8 mouse cellular contexts compared by ENCODE assay signal in genomic region chr10:128821358-128822056, GRCm38 (mm10). TPM values are rescaled to one million over a fixed set of nuclear protein-coding genes. Genes with fewer than 3 reads are reported as not detected.
DNase-seq lines count a peak whose midpoint lies in the region; ATAC-seq and TF ChIP-seq lines count a peak whose summit lies in the region.

Ormdl2 (minus strand) TSS chr10:128821645.

- whole genome bisulfite sequencing in forebrain, embryonic 11.5 days, result under 1% methylated on average over 46 of the region's 46 CpGs
- whole genome bisulfite sequencing in heart, embryonic 16.5 days, result under 1% methylated on average over 46 of the region's 46 CpGs
- under 1% methylated on average over 46 of the region's 46 CpGs for WGBS in liver, embryonic 15.5 days (ENCODE audit: insufficient replicate concordance)
- WGBS in neural tube, embryonic 12.5 days, result under 1% methylated on average over 46 of the region's 46 CpGs

- H3K9me3 ChIP-seq in CH12.LX (replicated peaks; ENCODE audit: low read length), result no peaks in the 10 kb centered on the region
- H3K9me3 ChIP-seq in forebrain, embryonic 11.5 days (ENCODE audit: control insufficient read depth, low read length), result no peaks in the 10 kb centered on the region
- no peaks in the 10 kb centered on the region for H3K9me3 ChIP-seq in heart, embryonic 16.5 days (replicated peaks; ENCODE audit: control insufficient read depth, low read length)
- no peaks in the 10 kb centered on the region for H3K9me3 ChIP-seq in liver, embryonic 15.5 days (replicated peaks)
- H3K9me3 ChIP-seq in neural tube, embryonic 12.5 days, result no peaks in the 10 kb centered on the region

- TF ChIP-seq POLR2A in CH12.LX (IDR thresholded peaks at IDR 0.05; ENCODE audit: low read depth, low read length), result peak; percentile 81

- H3K27me3 ChIP-seq in CH12.LX (replicated peaks), result no peaks in the 10 kb centered on the region
- H3K27me3 ChIP-seq in forebrain, embryonic 11.5 days (ENCODE audit: control insufficient read depth, insufficient read depth, low read length), result no peaks in the 10 kb centered on the region
- H3K27me3 ChIP-seq in heart, embryonic 16.5 days (ENCODE audit: control insufficient read depth, insufficient read depth, low read length), result no peaks in the 10 kb centered on the region
- H3K27me3 ChIP-seq in liver, embryonic 15.5 days, result no peaks in the 10 kb centered on the region
- no peaks in the 10 kb centered on the region for H3K27me3 ChIP-seq in neural tube, embryonic 12.5 days (replicated peaks)

- H3K4me3 ChIP-seq in CH12.LX (replicated peaks in 1 of 3; ENCODE audit: low read depth in 2 of 3, low read length in 2 of 3, poor library complexity in 1 of 3), result peak within 1 kb of the TSS; percentile 77 to 96 (median 82)
- H3K4me3 ChIP-seq in forebrain, embryonic 11.5 days (ENCODE audit: low read depth, low read length), result peak within 1 kb of the TSS; percentile 89
- peak within 1 kb of the TSS; percentile 73 for H3K4me3 ChIP-seq in heart, embryonic 16.5 days (ENCODE audit: low read length)
- peak within 1 kb of the TSS; percentile 91 for H3K4me3 ChIP-seq in liver, embryonic 15.5 days (replicated peaks)
- peak within 1 kb of the TSS; percentile 81 for H3K4me3 ChIP-seq in neural tube, embryonic 12.5 days

- H3K4me1 ChIP-seq in CH12.LX (ENCODE audit: control insufficient read depth in 1 of 2, insufficient read depth in 2 of 2), result peaks cover 0 to 28% of the 10 kb centered on the region in 2 experiments; a peak in 2 of 4 replicates
- no peaks in the 10 kb centered on the region; the same call in 1 of the 2 replicates for H3K4me1 ChIP-seq in forebrain, embryonic 11.5 days (replicated peaks; ENCODE audit: control insufficient read depth, insufficient read depth, low read length)
- peaks cover 14% of the 10 kb centered on the region for H3K4me1 ChIP-seq in heart, embryonic 16.5 days (ENCODE audit: control insufficient read depth, insufficient read depth, low read length)
- peaks cover 31% of the 10 kb centered on the region for H3K4me1 ChIP-seq in liver, embryonic 15.5 days (replicated peaks)
- H3K4me1 ChIP-seq in neural tube, embryonic 12.5 days, result peaks cover 17% of the 10 kb centered on the region

- H3K27ac ChIP-seq in CH12.LX (ENCODE audit: insufficient read depth, low read depth), result peak within 1 kb of the TSS; percentile 6; the same call in 1 of the 2 replicates
- peak within 1 kb of the TSS; percentile 46; the same call in 1 of the 2 replicates for H3K27ac ChIP-seq in forebrain, embryonic 11.5 days (ENCODE audit: low read depth, low read length)
- peak within 1 kb of the TSS; percentile 46 for H3K27ac ChIP-seq in heart, embryonic 16.5 days (ENCODE audit: low read length)
- H3K27ac ChIP-seq in liver, embryonic 15.5 days (replicated peaks), result peak within 1 kb of the TSS; percentile 78
- H3K27ac ChIP-seq in neural tube, embryonic 12.5 days, result no peak within 1 kb of the TSS

- no peak for TF ChIP-seq EP300 in CH12.LX (IDR thresholded peaks at IDR 0.05; ENCODE audit: low read length)

- no peak for TF ChIP-seq RAD21 in CH12.LX (IDR thresholded peaks at IDR 0.05; ENCODE audit: low read depth, low read length)

- H3K4me2 ChIP-seq in CH12.LX (ENCODE audit: insufficient read depth, low read depth, poor library complexity, severe bottlenecking), result peak within 1 kb of the TSS; percentile 95
- H3K4me2 ChIP-seq in forebrain, embryonic 11.5 days (ENCODE audit: low read depth, low read length, severe bottlenecking), result peak within 1 kb of the TSS; percentile 81
- peak within 1 kb of the TSS; percentile 83 for H3K4me2 ChIP-seq in heart, embryonic 16.5 days (ENCODE audit: low read depth, low read length)
- H3K4me2 ChIP-seq in liver, embryonic 15.5 days, result peak within 1 kb of the TSS; percentile 80
- H3K4me2 ChIP-seq in neural tube, embryonic 12.5 days (replicated peaks), result peak within 1 kb of the TSS; percentile 79

- in situ Hi-C loops in CH12.LX (cut with MboI; ENCODE audit: low pct_ligation_motif_present, low pct_unique_long_range_greater_than_20kb, low sequenced_read_pairs), result loop anchor here (5.0 kb wide), 1 partner anchor 49 kb away; no protein-coding TSS in a partner anchor

- H3K36me3 ChIP-seq in CH12.LX (replicated peaks in 1 of 2; ENCODE audit: control insufficient read depth in 1 of 2, insufficient read depth in 1 of 2, low read length in 1 of 2), result peaks cover 25 to 63% of the 10 kb centered on the region in 2 experiments
- H3K36me3 ChIP-seq in forebrain, embryonic 11.5 days (ENCODE audit: control insufficient read depth, insufficient read depth, low read length), result peaks cover 9% of the 10 kb centered on the region; the same call in 1 of the 2 replicates
- peaks cover 33% of the 10 kb centered on the region for H3K36me3 ChIP-seq in heart, embryonic 16.5 days (ENCODE audit: control insufficient read depth, insufficient read depth)
- H3K36me3 ChIP-seq in liver, embryonic 15.5 days (replicated peaks), result peaks cover 48% of the 10 kb centered on the region
- H3K36me3 ChIP-seq in neural tube, embryonic 12.5 days, result peaks cover 32% of the 10 kb centered on the region

- DNase-seq in CH12.LX (ENCODE audit: extremely low read depth), result peak; percentile 100
- peak; percentile 100 for DNase-seq in c-Kit-positive CD71-positive TER-119-negative erythroid progenitor cells, embryonic 14.5 days (ENCODE audit: low read depth)
- peak; percentile 99 for DNase-seq in forebrain, embryonic 11.5 days (ENCODE audit: low spot score)
- DNase-seq in kidney, postnatal 36 days, result peak; percentile 98 to 100
- DNase-seq in telencephalon, adult 2 months (ENCODE audit: low read depth, low spot score), result peak; percentile 99

- peak within 1 kb of the TSS; percentile 88 for H3K9ac ChIP-seq in CH12.LX (ENCODE audit: insufficient read depth, low read depth)
- peak within 1 kb of the TSS; percentile 87 for H3K9ac ChIP-seq in forebrain, embryonic 11.5 days (ENCODE audit: low read length)
- H3K9ac ChIP-seq in heart, embryonic 16.5 days (ENCODE audit: low read length), result peak within 1 kb of the TSS; percentile 83
- peak within 1 kb of the TSS; percentile 69 for H3K9ac ChIP-seq in liver, embryonic 15.5 days
- peak within 1 kb of the TSS; percentile 70 for H3K9ac ChIP-seq in neural tube, embryonic 12.5 days

- peaks cover 48% of the 10 kb centered on the region for H3K79me2 ChIP-seq in CH12.LX (replicated peaks; ENCODE audit: control insufficient read depth, extremely low read depth, insufficient read depth, poor library complexity, severe bottlenecking)

- dilution Hi-C loops in CH12.LX (cut with MboI; ENCODE audit: extremely low pct_ligation_motif_present, extremely low pct_unique_long_range_greater_than_20kb, low sequenced_read_pairs), result no loop called here

- TF ChIP-seq CTCF in CH12.LX (conservative IDR thresholded peaks at IDR 0.05 in 1 of 2, IDR thresholded peaks at IDR 0.05 in 1 of 2; ENCODE audit: low read depth in 2 of 2, low read length in 2 of 2), result no peak

- ATAC-seq in forebrain, embryonic 11.5 days (replicated peaks; ENCODE audit: low FRiP score), result peak; percentile 100
- peak; percentile 100 for ATAC-seq in heart, embryonic 16.5 days (replicated peaks; ENCODE audit: extremely low read depth, insufficient read depth, low FRiP score)
- ATAC-seq in liver, embryonic 15.5 days (ENCODE audit: insufficient read depth), result peak; percentile 98
- ATAC-seq in neural tube, embryonic 12.5 days (ENCODE audit: low FRiP score, low read depth), result peak; percentile 100

TF ChIP-seq in CH12.LX, 34 proteins besides CTCF, POLR2A, EP300 and RAD21:
- no peak for TF ChIP-seq BHLHE40 (IDR thresholded peaks at IDR 0.05; ENCODE audit: low read depth, low read length)
- TF ChIP-seq SIN3A (IDR thresholded peaks at IDR 0.05; ENCODE audit: low read length), result peak; percentile 42
- TF ChIP-seq MYC (IDR thresholded peaks at IDR 0.05; ENCODE audit: low read depth, low read length), result peak; percentile 30; the same call in 1 of the 2 replicates
- no peak for TF ChIP-seq SMC3 (IDR thresholded peaks at IDR 0.05; ENCODE audit: low read depth, low read length)
- TF ChIP-seq MEF2A (IDR thresholded peaks at IDR 0.05; ENCODE audit: borderline replicate concordance, low read depth, low read length), result peak; percentile 50; the same call in 1 of the 2 replicates
- peak; percentile 81 for TF ChIP-seq HCFC1 (IDR thresholded peaks at IDR 0.05; ENCODE audit: low read depth, low read length)
- 0 out of 2 replicates have a peak, but pooled peaks have one; percentile 57 for TF ChIP-seq TBP (conservative IDR thresholded peaks at IDR 0.05; ENCODE audit: low read depth, low read length)
- TF ChIP-seq MAFK (IDR thresholded peaks at IDR 0.05; ENCODE audit: insufficient replicate concordance, low read length), result no peak
- no peak for TF ChIP-seq ZC3H11A (IDR thresholded peaks at IDR 0.05; ENCODE audit: low read depth, low read length)
- peak; percentile 96 for TF ChIP-seq CHD2 (IDR thresholded peaks at IDR 0.05; ENCODE audit: low read length)
- peak; percentile 92 for TF ChIP-seq POLR2AphosphoS2 (IDR thresholded peaks at IDR 0.05; ENCODE audit: low read depth, low read length)
- TF ChIP-seq USF1 (IDR thresholded peaks at IDR 0.05; ENCODE audit: low read depth, low read length), result no peak
- TF ChIP-seq NELFE (IDR thresholded peaks at IDR 0.05; ENCODE audit: low read depth, low read length), result peak; percentile 52; the same call in 1 of the 2 replicates
- peak; percentile 100 for TF ChIP-seq MAZ (IDR thresholded peaks at IDR 0.05; ENCODE audit: low read depth, low read length)
- peak; percentile 75; the same call in 1 of the 2 replicates for TF ChIP-seq KAT2A (IDR thresholded peaks at IDR 0.05; ENCODE audit: insufficient replicate concordance, low read length)
- peak; percentile 74; the same call in 1 of the 2 replicates for TF ChIP-seq ZMIZ1 (IDR thresholded peaks at IDR 0.05; ENCODE audit: low read depth, low read length)
- TF ChIP-seq ELF1 (IDR thresholded peaks at IDR 0.05; ENCODE audit: low read depth, low read length), result peak; percentile 94
- no peak for TF ChIP-seq JUN (IDR thresholded peaks at IDR 0.05; ENCODE audit: insufficient read depth, low read depth, low read length)
- TF ChIP-seq MXI1 (IDR thresholded peaks at IDR 0.05; ENCODE audit: low read depth, low read length), result peak; percentile 72; the same call in 1 of the 2 replicates
- TF ChIP-seq NRF1 (IDR thresholded peaks at IDR 0.05; ENCODE audit: low read depth, low read length), result peak; percentile 62
- peak; percentile 88 for TF ChIP-seq TCF12 (IDR thresholded peaks at IDR 0.05; ENCODE audit: low read depth, low read length)

RNA-seq across cellular contexts. Expression of gene Ormdl2, which starts in this region (rescaled TPM):
- total RNA-seq in CH12.LX (2012; rRNA removed) (56.1 and 73.7 TPM in 2 replicates), CH12.LX (2014; rRNA removed) (116 and 123 TPM in 2 replicates)
- 52.1 and 65.8 TPM in 2 replicates for polyA plus RNA-seq in CH12.LX (2012; ENCODE audit: insufficient read length, low read depth)
- polyA plus RNA-seq in forebrain, embryonic 11.5 days (2014; fragmentation: Nextera tagmentation; extraction: Ambion mirVana), result 70.1 and 73.0 TPM in 2 replicates
- polyA plus RNA-seq in heart, embryonic 16.5 days (2015; fragmentation: Nextera tagmentation; extraction: Ambion mirVana), result 41.4 and 43.0 TPM in 2 replicates
- 73.9 and 75.5 TPM in 2 replicates for polyA plus RNA-seq in liver, embryonic 15.5 days (2015; fragmentation: Nextera tagmentation; extraction: Ambion mirVana)
- 31.2 and 37.2 TPM in 2 replicates for polyA plus RNA-seq in neural tube, embryonic 12.5 days (2016; fragmentation: Nextera tagmentation; extraction: Ambion mirVana)
